Mouse (Mus musculus) MEL (cell line): ENCODE data around the gene Pdzd2. TPM values are rescaled to one million over a fixed set of nuclear protein-coding genes. Genes with fewer than 3 reads are reported as not detected.
A peak's percentile ranks its signal among the peaks of the same experiment; 100 is the strongest.

Experiments used
- DNase-seq: peaks from one replicate; pipeline ENCODE4 v3.0.0; 2011; ENCODE audit warnings: low read depth, low spot score
- H3K27ac ChIP-seq: 2 replicates; pipeline ENCODE4 v1.5.1; 2012; ENCODE audit warnings: low read depth, mild to moderate bottlenecking, control low read depth, low read length, moderate library complexity; ENCODE audit not compliant: control insufficient read depth
- H3K27me3 ChIP-seq, 2 experiments: fragments of 150-350 bp in 1 of 2; sonication (generic) in 1 of 2; 2 replicates each; pipeline ENCODE4 v1.6.1; 2012; ENCODE audit warnings: low read length in 2 of 2, mild to moderate bottlenecking in 2 of 2, improper control_type of control experiment in 1 of 2, moderate library complexity in 1 of 2; ENCODE audit not compliant: insufficient read depth in 2 of 2, control insufficient read depth in 1 of 2
- H3K36me3 ChIP-seq, 2 experiments: 2 replicates each; pipeline ENCODE4 v1.6.1; 2012 to 2014; ENCODE audit warnings: low read length in 2 of 2, improper control_type of control experiment in 1 of 2, inconsistent platforms in 1 of 2, mild to moderate bottlenecking in 1 of 2; ENCODE audit not compliant: insufficient read depth in 2 of 2, control insufficient read depth in 1 of 2
- H3K4me1 ChIP-seq, 2 experiments: fragments of 150-350 bp in 1 of 2; sonication (generic) in 1 of 2; 2 replicates each; pipeline ENCODE4 v1.6.1; 2012; ENCODE audit warnings: low read length in 2 of 2, improper control_type of control experiment in 1 of 2, mild to moderate bottlenecking in 1 of 2; ENCODE audit not compliant: insufficient read depth in 2 of 2, control insufficient read depth in 1 of 2
- H3K4me3 ChIP-seq, 2 experiments: fragments of 150-350 bp in 1 of 2; sonication (generic) in 1 of 2; 2 replicates each; pipeline ENCODE4 v1.5.1; 2012; ENCODE audit warnings: low read depth in 2 of 2, low read length in 2 of 2, mild to moderate bottlenecking in 2 of 2, moderate library complexity in 2 of 2, control low read depth in 1 of 2, improper control_type of control experiment in 1 of 2; ENCODE audit not compliant: control insufficient read depth in 1 of 2, insufficient read depth in 1 of 2
- H3K79me2 ChIP-seq: 2 replicates; pipeline ENCODE4 v1.6.1; 2012; ENCODE audit warnings: mild to moderate bottlenecking, low read length, moderate library complexity; ENCODE audit not compliant: control insufficient read depth, poor library complexity, insufficient read depth
- H3K9ac ChIP-seq: 2 replicates; pipeline ENCODE4 v1.6.1; 2012; ENCODE audit warnings: low read depth, mild to moderate bottlenecking, control low read depth, low read length, moderate library complexity; ENCODE audit not compliant: control insufficient read depth, poor library complexity, severe bottlenecking
- H3K9me3 ChIP-seq: fragments of 150-350 bp; sonication (generic); replicated peaks from 2 replicates; pipeline ENCODE4 v1.6.1; 2012; ENCODE audit warnings: mild to moderate bottlenecking, low read length, improper control_type of control experiment, moderate library complexity; ENCODE audit not compliant: insufficient read depth
- BHLHE40 ChIP-seq: IDR thresholded peaks from 2 replicates; pipeline ENCODE4 v1.6.1; 2012; ENCODE audit warnings: low read depth, mild to moderate bottlenecking, inconsistent platforms, low read length, improper control_type of control experiment, borderline replicate concordance
- CHD1 ChIP-seq: IDR thresholded peaks from 2 replicates; pipeline ENCODE4 v1.6.1; 2012; ENCODE audit warnings: low read depth, mild to moderate bottlenecking, inconsistent platforms, low read length, improper control_type of control experiment
- CHD2 ChIP-seq: IDR thresholded peaks from 2 replicates; pipeline ENCODE4 v1.6.1; 2011; ENCODE audit warnings: low read length, improper control_type of control experiment
- CTCF ChIP-seq, 3 experiments: IDR thresholded peaks in 2 of 3; conservative IDR thresholded peaks in 1 of 3; 2 replicates each; pipeline ENCODE4 v1.5.1; 2011 to 2012; ENCODE audit warnings: low read length in 3 of 3, low read depth in 2 of 3, mild to moderate bottlenecking in 2 of 3, improper control_type of control experiment in 1 of 3, inconsistent platforms in 1 of 3, mixed read lengths in 1 of 3, moderate library complexity in 1 of 3; ENCODE audit not compliant: control insufficient read depth in 1 of 3, insufficient read depth in 1 of 3, poor library complexity in 1 of 3, severe bottlenecking in 1 of 3
- E2F4 ChIP-seq: IDR thresholded peaks from 2 replicates; pipeline ENCODE4 v1.6.1; 2011; ENCODE audit warnings: low read depth, low read length, improper control_type of control experiment, borderline replicate concordance
- EP300 ChIP-seq, 2 experiments: IDR thresholded peaks; 2 replicates each; pipeline ENCODE4 v1.6.1; 2011; ENCODE audit warnings: improper control_type of control experiment in 2 of 2, low read length in 2 of 2, low read depth in 1 of 2, mild to moderate bottlenecking in 1 of 2
- ETS1 ChIP-seq: IDR thresholded peaks from 2 replicates; pipeline ENCODE4 v1.6.1; 2012; ENCODE audit warnings: low read depth, mild to moderate bottlenecking, inconsistent platforms, low read length, improper control_type of control experiment, moderate library complexity
- GABPA ChIP-seq: IDR thresholded peaks from 2 replicates; pipeline ENCODE4 v1.6.1; 2012; ENCODE audit warnings: low read depth, mild to moderate bottlenecking, inconsistent platforms, low read length, improper control_type of control experiment, moderate library complexity
- GATA1 ChIP-seq: IDR thresholded peaks from 2 replicates; pipeline ENCODE4 v1.6.1; 2011; ENCODE audit warnings: low read depth, low read length, improper control_type of control experiment
- JUND ChIP-seq: IDR thresholded peaks from 2 replicates; pipeline ENCODE4 v1.6.1; 2011; ENCODE audit warnings: low read depth, mild to moderate bottlenecking, improper control_type of control experiment, low read length
- MAX ChIP-seq: IDR thresholded peaks from 2 replicates; pipeline ENCODE4 v1.6.1; 2011; ENCODE audit warnings: low read length, improper control_type of control experiment
- MAZ ChIP-seq: IDR thresholded peaks from 2 replicates; pipeline ENCODE4 v1.6.1; 2012; ENCODE audit warnings: low read depth, mild to moderate bottlenecking, inconsistent platforms, low read length, improper control_type of control experiment
- MEF2A ChIP-seq: IDR thresholded peaks from 2 replicates; pipeline ENCODE4 v1.6.1; 2014; ENCODE audit warnings: low read depth, mild to moderate bottlenecking, inconsistent platforms, low read length, improper control_type of control experiment; ENCODE audit not compliant: poor library complexity, insufficient replicate concordance, severe bottlenecking; ENCODE audit errors: extremely low read depth
- MXI1 ChIP-seq: IDR thresholded peaks from 2 replicates; pipeline ENCODE4 v1.6.1; 2011; ENCODE audit warnings: mild to moderate bottlenecking, low read depth, low read length, improper control_type of control experiment
- MYB ChIP-seq: IDR thresholded peaks from 2 replicates; pipeline ENCODE4 v1.6.1; 2011; ENCODE audit warnings: mild to moderate bottlenecking, low read depth, low read length, improper control_type of control experiment
- MYC ChIP-seq: IDR thresholded peaks from 2 replicates; pipeline ENCODE4 v1.6.1; 2011; ENCODE audit warnings: low read depth, mild to moderate bottlenecking, low read length, improper control_type of control experiment, moderate library complexity
- NELFE ChIP-seq: IDR thresholded peaks from 2 replicates; pipeline ENCODE4 v1.6.1; 2011; ENCODE audit warnings: low read depth, low read length, improper control_type of control experiment
- POLR2A ChIP-seq, 2 experiments: IDR thresholded peaks; 2 replicates each; pipeline ENCODE4 v1.6.1; 2011 to 2012; ENCODE audit warnings: low read length in 2 of 2, mild to moderate bottlenecking in 2 of 2, control low read depth in 1 of 2, improper control_type of control experiment in 1 of 2, low read depth in 1 of 2, moderate library complexity in 1 of 2; ENCODE audit not compliant: control insufficient read depth in 1 of 2, insufficient read depth in 1 of 2, poor library complexity in 1 of 2
- POLR2AphosphoS2 ChIP-seq: IDR thresholded peaks from 2 replicates; pipeline ENCODE4 v1.6.1; 2011; ENCODE audit warnings: low read length, improper control_type of control experiment
- POLR2AphosphoS5 ChIP-seq: IDR thresholded peaks from 2 replicates; pipeline ENCODE4 v1.6.1; 2012; ENCODE audit warnings: low read depth, borderline replicate concordance, mild to moderate bottlenecking, inconsistent platforms, low read length, moderate library complexity, mixed read lengths
- RAD21 ChIP-seq: IDR thresholded peaks from 2 replicates; pipeline ENCODE4 v1.6.1; 2011; ENCODE audit warnings: mild to moderate bottlenecking, low read depth, low read length, improper control_type of control experiment
- RCOR1 ChIP-seq: IDR thresholded peaks from 2 replicates; pipeline ENCODE4 v1.6.1; 2012; ENCODE audit warnings: low read depth, mild to moderate bottlenecking, inconsistent platforms, low read length, improper control_type of control experiment
- SMC3 ChIP-seq: IDR thresholded peaks from 2 replicates; pipeline ENCODE4 v1.6.1; 2011; ENCODE audit warnings: low read depth, low read length, improper control_type of control experiment
- TBP ChIP-seq: IDR thresholded peaks from 2 replicates; pipeline ENCODE4 v1.8.0; 2011; ENCODE audit warnings: low read depth, low read length, improper control_type of control experiment
- TCF12 ChIP-seq: IDR thresholded peaks from 2 replicates; pipeline ENCODE4 v1.6.1; 2014; ENCODE audit warnings: low read depth, mild to moderate bottlenecking, inconsistent platforms, low read length, improper control_type of control experiment, moderate library complexity
- UBTF ChIP-seq: IDR thresholded peaks from 2 replicates; pipeline ENCODE4 v1.6.1; 2012; ENCODE audit warnings: low read depth, mild to moderate bottlenecking, inconsistent platforms, low read length, improper control_type of control experiment, moderate library complexity, borderline replicate concordance; ENCODE audit not compliant: insufficient read depth
- USF1 ChIP-seq: IDR thresholded peaks from 2 replicates; pipeline ENCODE4 v1.6.1; 2014; ENCODE audit warnings: low read depth, mild to moderate bottlenecking, inconsistent platforms, low read length, improper control_type of control experiment, moderate library complexity
- ZC3H11A ChIP-seq: IDR thresholded peaks from 2 replicates; pipeline ENCODE4 v1.6.1; 2012; ENCODE audit warnings: low read depth, mild to moderate bottlenecking, inconsistent platforms, low read length, improper control_type of control experiment
- ZMIZ1 ChIP-seq: IDR thresholded peaks from 2 replicates; pipeline ENCODE4 v1.6.1; 2012; ENCODE audit warnings: low read depth, mild to moderate bottlenecking, inconsistent platforms, low read length, improper control_type of control experiment, moderate library complexity
- ZNF384 ChIP-seq: IDR thresholded peaks from 2 replicates; pipeline ENCODE4 v1.6.1; 2012; ENCODE audit warnings: low read depth, mild to moderate bottlenecking, inconsistent platforms, low read length, improper control_type of control experiment
- polyA plus RNA-seq, 2 experiments: library from polyadenylated mRNA; stranded (reverse) in 1 of 2; unstranded in 1 of 2; fragments of >175 nt in 1 of 2; fragments of >200 nt in 1 of 2; gene quantifications; 2 replicates each; pipeline versions ENCODE4 v1.2.1 to v1.2.4; 2012; ENCODE audit warnings: low replicate concordance in 2 of 2, low read depth in 1 of 2; ENCODE audit not compliant: insufficient read length in 2 of 2, insufficient read depth in 1 of 2, missing spikeins in 1 of 2
- total RNA-seq: library from RNA; depleted of rRNA; stranded (reverse); fragments of 300-350 nt; gene quantifications from 2 replicates; pipeline ENCODE4 v1.2.3, GENCODE M21; 2012

Pdzd2 gene
- total and polyA plus RNA-seq, 3 experiments = 0.15 to 0.33 TPM; not detected in 1

- Histone ChIP-seq H3K36me3 (peaks cover 4 to 23% of the 10 kb centered on the region in 2 experiments), H3K27ac (no peak overlapping the region), H3K9me3 (no peaks in the 10 kb centered on the region), H3K4me3 (no peak overlapping the region), H3K79me2 (0 out of 2 replicates have a peak, but pooled peaks cover 2% of the 10 kb centered on the region), H3K27me3 (no peaks in the 10 kb centered on the region), H3K9ac (no peak overlapping the region), H3K4me1 (peaks cover 0 to 2% of the 10 kb centered on the region in 2 experiments; a peak in 1 of 4 replicates)
- TF ChIP-seq POLR2AphosphoS2 (no peak; the same call in 1 of the 2 replicates), MYB (no peak), E2F4 (no peak), GATA1 (no peak), USF1 (no peak), MAX (no peak), BHLHE40 (no peak), ZMIZ1 (no peak), RAD21 (no peak), TCF12 (no peak)
- no peak for DNase-seq
Observed at GRCm38 (mm10) chr15:12355261-12355660, 384.5 kb downstream of the Pdzd2 start.

- Histone ChIP-seq H3K9me3 (no peaks in the 10 kb centered on the region), H3K79me2 (0 out of 2 replicates have a peak, but pooled peaks cover 5% of the 10 kb centered on the region), H3K27ac (no peak overlapping the region), H3K27me3 (no peaks in the 10 kb centered on the region), H3K36me3 (peaks cover 4 to 30% of the 10 kb centered on the region in 2 experiments), H3K4me1 (peaks cover 0 to 2% of the 10 kb centered on the region in 2 experiments; a peak in 1 of 4 replicates), H3K4me3 (no peak overlapping the region), H3K9ac (no peak overlapping the region)
- TF ChIP-seq NELFE (no peak), MAZ (no peak), MYB (no peak), JUND (no peak), GABPA (no peak), CHD2 (no peak), MEF2A (no peak), ZMIZ1 (no peak), RCOR1 (no peak), EP300 (IDR thresholded peaks at IDR 0.05; ENCODE audit: low read depth in 1 of 2, low read length in 2 of 2) (no peak), SMC3 (peak; percentile 53), POLR2A (IDR thresholded peaks at IDR 0.05; ENCODE audit: control insufficient read depth in 1 of 2, insufficient read depth in 1 of 2, low read depth in 1 of 2, low read length in 2 of 2, poor library complexity in 1 of 2) (no peak), TBP (no peak), POLR2AphosphoS5 (no peak), MAX (no peak), MYC (no peak), MXI1 (no peak), TCF12 (no peak), CTCF (IDR thresholded peaks at IDR 0.05 in 2 of 3, conservative IDR thresholded peaks at IDR 0.05 in 1 of 3; ENCODE audit: control insufficient read depth in 1 of 3, insufficient read depth in 1 of 3, low read depth in 2 of 3, low read length in 3 of 3, poor library complexity in 1 of 3, severe bottlenecking in 1 of 3) (peak; percentile 46 to 56 (median 47); a peak in 5 of 6 replicates), UBTF (no peak), ETS1 (no peak), ZC3H11A (peak; percentile 17; the same call in 1 of the 2 replicates), CHD1 (no peak), ZNF384 (no peak), RAD21 (peak; percentile 41)
- DNase-seq = peak; percentile 58
Observed at GRCm38 (mm10) chr15:12354281-12354810, 385.4 kb downstream of the Pdzd2 start.
